Mouse (Mus musculus) testis, postnatal 14 days (tissue): ENCODE results near the gene Olfr434.
"Not testable (repeated sequence)": the region's sequence is repeated elsewhere in the genome, so short reads cannot be mapped to it uniquely, and the experiment has no call there.

Source experiments
- DNase-seq: peaks from one replicate; pipeline ENCODE4 v3.0.0; 2021; ENCODE audit warnings: low spot score

The Olfr434 gene

DNA sequence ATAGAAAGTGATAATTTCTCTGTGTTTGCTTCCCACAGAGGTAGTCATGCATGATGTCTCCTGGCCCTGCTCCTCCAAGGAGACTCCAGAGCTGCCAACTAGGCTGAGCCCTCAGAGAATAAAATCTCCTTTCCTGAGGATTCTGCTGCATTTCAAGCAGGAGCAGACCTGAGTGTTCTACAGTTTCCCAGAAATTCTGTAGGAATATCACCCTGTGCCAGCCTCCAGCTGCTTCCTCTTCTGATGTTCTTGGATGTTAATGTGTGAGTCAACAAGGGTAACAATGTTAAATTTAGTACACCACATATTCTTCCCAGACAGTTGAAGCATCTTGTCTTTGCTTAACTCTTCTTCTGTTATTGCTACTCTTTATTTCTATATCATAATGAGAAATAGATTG lies at the start of gene Olfr434:
TSS of gene Olfr434 (plus strand) at position 149 of the 400 bp plus-strand sequence.
- not testable (repeated sequence) for DNase-seq

DNA sequence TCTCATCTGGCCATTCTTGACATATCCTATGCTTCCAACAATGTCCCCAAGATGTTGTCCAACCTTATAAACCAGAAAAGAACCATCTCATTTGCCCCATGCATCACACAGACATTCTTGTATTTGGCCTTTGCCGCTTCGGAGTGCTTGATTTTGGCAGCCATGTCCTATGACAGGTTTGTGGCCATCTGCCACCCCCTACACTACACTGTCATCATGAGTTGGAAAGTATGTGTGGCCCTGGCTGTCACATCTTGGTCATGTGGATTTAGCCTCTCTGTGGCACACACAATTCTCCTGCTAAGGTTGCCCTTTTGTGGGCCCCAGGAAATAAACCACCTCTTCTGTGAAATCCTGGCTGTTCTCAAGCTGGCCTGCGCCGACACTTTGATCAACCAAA lies 45.6 kb upstream of the Olfr434 start:
- DNase-seq = no peak

DNA sequence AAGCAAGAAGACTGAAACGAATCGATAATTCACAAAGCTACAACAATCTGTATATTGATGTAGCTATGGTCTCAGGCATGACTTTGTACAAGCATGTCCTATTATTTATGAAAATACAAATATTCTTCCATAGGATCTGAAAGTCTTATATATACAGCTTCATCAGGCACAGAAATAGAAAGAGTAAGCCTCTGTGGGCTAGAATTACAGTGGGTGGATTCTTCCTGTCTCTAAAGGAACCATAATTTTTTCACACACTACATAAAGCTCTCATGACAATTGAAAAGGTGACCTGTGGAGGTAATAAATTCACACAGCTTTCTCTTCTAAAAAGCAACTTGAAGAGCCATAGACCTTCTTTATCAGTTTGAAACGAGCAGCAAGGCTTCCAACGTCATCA lies 41.0 kb upstream of the Olfr434 start, which contains the start of gene Olfr13:
TSS of gene Olfr13 (plus strand) at position 301 of the 400 bp plus-strand sequence.
- no peak for DNase-seq

DNA sequence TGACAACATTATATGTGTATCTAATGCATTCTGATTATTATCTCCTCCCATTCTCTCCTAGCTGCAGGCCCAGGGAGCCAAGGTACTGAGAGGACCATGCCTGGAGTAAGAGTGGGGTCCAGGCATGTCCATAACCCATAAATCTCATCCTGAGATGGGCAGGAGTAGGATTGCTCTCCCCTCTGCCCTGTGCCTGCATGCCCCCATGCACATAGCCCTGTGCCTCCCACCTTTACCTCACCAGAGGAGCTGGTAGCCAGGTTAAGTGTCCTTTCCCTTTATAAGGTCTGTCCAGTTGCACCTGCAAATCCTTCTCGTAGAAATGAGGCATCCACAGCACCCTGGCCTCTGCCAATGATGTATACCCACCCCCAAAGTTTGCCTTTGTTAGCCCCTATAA lies 34.7 kb upstream of the Olfr434 start:
- DNase-seq = no peak

DNA sequence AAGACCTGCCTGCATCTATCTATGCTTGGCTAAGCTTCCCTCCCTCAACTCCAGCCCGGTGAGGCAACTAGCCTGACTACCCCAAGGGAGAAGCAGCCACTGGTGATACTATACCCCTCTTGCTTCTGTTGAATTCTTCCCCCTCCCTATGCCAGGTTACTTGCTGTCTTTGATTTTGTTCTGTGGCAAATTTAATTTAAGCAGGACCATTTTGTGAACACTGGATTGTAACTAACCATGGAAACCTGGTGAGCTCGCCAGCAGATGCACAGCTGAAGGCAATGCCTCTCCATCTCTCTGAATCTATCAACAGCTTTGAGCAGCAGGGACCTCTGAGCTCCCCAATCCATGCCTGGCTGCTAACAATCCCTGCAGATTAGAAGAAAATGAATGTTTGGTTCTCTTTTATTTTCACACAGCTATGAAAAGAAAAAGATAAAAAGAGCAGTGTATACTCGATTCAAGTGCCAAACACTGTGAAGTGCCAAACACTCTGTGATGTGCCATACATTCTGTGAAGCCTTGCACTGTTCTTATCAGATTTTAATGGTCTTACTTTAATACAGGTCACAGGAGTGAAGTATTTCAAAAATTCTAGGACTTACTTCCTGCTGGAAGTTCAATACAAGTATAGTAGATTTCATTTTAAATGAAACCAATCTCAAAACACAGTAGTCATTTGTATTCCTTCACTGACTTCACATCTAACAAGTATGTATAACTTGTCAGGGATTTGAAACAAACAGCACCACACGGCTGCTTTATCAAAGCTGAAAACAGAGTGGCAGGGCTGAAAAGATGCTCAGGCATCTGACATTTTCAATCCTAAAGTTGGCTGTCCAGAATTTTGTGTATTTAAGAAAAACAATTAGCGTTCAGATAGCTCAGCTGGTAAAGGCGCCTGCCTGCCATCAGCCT lies 34.0 kb upstream of the Olfr434 start:
- DNase-seq = no peak

DNA sequence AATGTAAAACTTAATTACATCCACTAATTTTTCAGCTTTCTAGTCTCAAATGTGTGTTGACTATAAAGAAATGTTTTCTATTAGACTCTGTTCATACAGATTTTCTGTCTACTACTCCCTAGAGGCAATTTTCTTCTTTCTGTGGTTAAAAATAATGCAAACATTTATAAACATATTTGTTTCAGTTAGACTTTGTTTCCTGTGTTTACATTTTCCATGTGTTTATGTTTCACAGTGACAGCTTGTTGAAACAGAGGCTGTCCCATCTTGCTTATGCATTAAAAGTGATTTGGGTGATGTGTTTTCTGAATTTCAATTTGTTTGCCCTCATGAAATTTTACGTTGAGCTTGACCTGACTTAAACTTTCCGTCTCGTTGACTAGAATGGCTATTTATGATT lies 21.8 kb upstream of the Olfr434 start:
- DNase-seq = no peak

DNA sequence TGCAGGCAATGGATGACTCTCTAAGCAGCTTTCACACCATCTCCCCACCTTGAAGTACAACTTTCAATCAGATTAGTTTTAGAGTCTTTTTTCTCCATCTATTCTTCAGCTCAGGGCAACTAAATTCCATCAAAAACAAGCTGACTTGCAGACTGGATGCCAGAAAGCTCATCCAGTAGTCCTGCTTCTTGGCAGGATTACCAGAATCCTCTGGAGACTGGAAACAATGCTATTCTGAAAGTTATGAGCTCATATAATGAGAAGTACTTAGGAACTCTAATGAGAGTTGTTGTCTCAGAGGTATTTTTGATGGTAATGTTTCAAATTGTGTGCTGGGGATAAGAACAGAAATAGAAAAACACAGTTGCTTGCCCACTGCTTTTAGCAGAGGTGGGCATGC lies 16.0 kb upstream of the Olfr434 start, which contains the start of gene Olfr435:
TSS of gene Olfr435 (plus strand) at position 366 of the 400 bp plus-strand sequence.
- no peak for DNase-seq

DNA sequence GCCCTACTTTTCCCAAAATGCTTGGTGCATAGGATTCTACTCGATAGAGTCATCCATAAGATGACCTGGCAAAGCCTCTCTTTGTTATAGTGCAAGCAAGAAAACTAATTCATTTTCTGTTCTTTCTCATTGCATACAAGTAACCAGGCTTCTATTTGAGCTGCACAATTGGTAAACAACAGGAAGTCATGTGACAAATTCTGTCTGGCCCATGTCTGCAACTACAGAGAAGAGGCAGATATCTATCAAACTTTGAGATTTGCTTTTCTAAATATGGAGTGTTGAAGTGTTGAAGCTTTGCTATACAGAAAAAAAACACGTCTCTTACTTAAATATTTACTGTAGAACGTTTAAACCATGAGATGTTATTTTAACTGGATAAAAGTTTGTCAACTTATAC lies 14.7 kb upstream of the Olfr434 start:
- no peak for DNase-seq

DNA sequence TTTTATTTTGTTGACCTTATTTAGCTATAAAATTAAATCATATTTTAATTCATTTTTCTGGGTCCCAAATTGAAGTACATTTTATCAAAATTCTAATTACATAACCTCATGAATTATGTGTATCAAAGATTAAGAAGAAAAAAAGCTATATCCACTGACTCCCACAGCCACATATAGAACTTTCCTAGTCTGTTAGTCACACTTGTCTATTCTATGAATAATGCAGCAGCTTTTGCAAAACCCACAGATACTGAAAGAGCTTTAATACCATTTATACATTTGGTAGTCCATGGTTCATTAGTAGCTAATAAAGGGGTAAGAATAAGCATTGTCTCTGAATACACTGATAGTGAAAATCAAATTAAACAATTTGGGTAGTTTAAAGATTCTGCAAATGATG lies 10.0 kb upstream of the Olfr434 start:
- DNase-seq = no peak

DNA sequence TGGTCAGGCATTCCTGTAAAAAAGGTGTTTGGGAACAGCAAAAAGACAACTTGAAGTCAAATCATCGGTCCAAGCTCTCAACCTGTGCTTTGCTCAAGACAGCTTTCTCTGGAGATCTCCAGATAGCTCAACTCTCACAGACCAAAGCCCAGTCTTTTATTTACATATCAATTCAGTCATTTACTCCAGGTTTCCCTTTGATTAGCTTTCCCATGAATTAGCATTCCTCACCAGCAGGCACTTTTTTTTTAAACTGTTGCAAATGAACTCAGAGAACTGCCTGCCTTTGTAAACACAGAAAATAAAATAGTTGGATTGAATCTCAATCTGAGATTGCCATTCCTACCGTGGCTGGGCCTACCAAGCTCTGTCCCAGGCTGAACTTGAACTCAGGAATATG lies 7.5 kb upstream of the Olfr434 start:
- no peak for DNase-seq

DNA sequence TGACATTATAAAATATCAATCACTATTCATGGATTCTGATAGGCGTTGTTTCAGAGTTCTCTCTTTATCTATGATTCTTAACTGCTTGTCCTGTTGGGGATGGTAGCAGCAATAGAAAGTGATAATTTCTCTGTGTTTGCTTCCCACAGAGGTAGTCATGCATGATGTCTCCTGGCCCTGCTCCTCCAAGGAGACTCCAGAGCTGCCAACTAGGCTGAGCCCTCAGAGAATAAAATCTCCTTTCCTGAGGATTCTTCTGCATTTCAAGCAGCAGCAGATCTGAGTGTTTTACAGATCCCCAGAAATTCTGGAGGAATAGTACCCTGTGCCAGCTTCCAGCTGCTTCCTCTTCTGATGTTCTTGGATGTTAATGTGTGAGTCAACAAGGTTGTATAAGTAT lies 18.4 kb downstream of the Olfr434 start, which contains the start of gene Olfr47:
TSS of gene Olfr47 (plus strand) at position 275 of the 400 bp plus-strand sequence.
- DNase-seq = not testable (repeated sequence)

DNA sequence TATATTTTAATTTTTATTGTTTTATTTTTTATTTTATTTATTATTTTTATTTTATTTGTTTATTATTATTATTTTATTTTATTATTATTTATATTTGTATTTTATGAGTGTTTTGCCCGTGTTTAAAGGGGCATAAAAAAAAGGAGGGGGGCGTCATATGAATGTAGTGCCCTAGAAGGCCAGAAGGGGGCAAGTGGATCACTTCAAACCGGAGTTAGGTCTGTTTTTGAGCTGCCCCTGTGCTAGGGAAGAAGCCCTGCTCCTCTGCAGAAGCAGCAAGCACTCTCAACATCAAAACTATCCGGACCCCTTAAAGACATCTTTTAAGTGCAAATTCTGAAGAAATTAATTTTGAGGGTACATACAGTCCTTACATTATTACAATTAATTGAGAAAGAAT lies 29.2 kb downstream of the Olfr434 start:
- DNase-seq = no peak

DNA sequence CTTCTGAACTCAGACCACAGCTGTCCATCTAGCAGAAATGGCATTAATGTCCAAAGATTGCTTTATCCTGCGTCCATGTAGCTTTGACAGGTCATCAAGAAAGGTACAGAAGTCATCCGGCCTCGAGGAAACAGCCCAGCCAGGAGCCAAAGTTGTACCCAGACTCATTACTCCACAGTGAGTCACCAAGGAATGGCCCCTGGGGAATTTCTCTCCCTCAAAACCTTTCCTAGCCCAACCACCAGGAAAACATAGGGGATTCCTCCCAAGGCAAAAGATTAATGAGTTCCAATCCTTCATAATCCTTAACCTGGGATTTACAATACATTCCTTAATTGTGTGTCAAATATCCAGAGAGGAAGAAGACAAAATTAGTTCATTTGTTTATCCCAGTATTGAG lies 34.6 kb downstream of the Olfr434 start:
- DNase-seq = no peak

DNA sequence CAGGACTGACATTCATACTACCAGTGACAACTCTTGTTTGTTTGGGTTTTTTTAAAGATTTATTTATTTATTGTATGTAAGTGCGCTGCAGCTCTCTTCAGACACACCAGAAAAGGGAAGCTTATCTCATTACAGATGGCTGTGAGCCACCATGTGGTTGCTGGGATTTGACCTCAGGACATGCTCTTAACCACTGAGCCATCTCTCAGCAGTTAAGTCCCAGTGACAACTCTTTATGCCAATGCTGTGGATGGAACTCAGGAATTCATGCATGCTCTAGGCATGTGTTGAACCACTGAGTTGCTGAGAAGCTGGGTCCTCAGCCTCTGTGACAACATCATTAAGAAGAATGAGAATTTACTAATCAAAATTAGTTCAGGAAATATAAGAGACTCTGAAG lies 40.2 kb downstream of the Olfr434 start:
- DNase-seq = no peak

DNA sequence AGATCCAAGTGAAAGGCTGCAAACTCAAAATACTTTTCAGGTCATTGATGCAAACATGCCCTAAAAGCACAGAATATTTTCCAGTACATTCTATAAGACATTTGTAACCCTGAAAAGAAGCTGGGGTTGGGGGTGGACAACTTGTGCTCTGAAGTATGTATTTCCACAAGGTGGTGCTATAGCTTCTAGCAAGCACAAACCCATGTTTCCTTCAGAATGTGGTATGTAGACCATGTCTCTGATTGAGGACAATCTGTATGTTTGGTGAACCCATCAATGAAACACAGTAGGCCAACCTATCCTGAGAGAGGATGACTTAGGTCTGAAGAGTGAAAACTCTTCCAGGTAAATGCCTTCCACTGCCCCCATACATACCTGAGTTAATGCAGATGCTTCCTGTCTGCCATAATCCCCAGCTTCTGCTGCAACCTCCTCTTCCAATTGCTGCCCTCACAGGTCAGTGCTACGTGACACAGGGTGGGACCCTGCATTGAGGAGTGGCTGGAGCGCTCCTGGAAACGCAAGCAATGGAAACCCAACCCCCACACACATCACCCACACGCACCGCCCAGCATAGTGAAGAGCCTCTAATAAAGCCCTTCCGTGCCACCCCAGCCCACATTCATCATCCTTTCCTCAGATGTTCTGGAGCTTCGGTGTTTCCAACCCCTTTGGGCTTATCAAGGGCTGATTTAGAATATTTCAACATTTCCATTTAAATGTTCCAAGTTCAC lies 41.5 kb downstream of the Olfr434 start:
- no peak for DNase-seq

DNA sequence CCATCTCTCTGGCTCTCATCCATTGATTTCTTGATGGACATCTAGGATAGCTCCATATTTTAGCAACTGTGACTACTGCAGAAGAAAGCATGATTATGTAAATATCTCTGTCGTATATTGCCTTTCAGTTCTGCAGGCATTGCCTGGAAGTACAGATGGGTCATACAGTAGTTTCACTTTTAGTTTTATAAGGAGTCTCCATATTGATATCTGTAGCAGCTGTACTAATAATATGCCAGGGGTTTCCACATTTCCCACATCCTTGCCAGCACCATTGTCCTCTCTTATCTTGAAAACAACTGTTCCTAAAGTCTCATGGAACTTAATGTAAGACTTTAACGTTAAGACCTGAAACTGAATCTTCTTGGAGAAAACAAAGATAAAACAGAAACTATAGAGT lies 47.9 kb downstream of the Olfr434 start:
- no peak for DNase-seq

DNA sequence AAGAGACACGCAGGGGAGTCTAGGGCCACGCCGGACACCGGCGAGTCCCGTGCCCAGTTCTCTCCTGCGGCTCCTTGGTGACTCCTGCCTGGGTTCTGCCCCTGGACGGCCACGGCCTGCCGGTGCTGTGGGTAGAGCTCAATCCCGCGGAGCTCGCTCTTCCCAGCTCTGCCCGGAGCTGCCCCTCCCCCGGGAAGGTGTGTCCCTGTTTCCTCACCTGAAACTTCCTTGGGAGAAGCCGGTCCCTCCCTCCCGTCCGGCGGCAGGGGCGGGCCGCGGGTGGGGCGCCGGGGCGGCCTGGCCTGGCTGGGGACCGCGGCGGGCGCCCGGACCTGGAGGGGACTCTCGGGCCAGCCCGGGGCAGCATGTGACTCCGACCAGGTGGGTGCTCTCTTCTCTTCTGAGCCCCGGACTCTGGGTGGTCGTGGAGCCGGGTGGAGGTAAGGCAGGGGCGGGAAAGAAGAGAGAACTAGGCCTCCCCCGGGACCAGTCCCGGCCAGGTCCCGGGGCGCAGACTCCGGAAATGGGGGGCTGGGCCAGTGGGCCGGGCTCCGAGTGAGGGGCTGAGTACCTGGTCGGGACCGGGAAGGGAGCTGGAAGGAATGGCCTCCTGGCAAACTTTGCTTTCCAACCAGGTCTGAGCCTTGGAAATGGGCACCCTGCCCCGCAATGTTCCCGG lies 52.7 kb downstream of the Olfr434 start, which contains the start of gene Arhgef5:
TSS of gene Arhgef5 (plus strand) at position 220 of the 679 bp plus-strand sequence.
- peak; percentile 38 for DNase-seq

DNA sequence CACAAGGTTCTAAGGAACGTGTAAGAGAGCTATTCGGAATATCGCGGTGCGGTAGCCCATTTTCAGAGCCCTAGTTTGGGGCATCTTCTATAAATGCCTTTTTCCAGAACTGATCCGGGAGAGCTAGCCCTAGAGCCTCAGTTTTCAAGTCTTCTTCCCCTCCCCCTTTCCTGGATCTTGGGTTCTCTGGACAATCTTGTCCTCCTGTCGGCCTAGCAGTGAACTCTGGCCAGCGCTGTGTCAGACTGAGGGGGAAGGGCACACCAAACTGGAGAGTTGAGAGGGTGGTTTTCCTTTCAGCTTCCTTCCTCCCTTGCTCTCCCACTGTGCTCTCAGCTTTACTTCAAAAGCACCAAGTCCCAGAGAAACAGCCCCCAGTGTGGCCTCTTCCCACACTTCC lies 53.5 kb downstream of the Olfr434 start:
- no peak for DNase-seq
